Mouse (Mus musculus) layer of hippocampus, postnatal 10 days (tissue): Measurements from ENCODE around the gene Rilpl1. TPM values are rescaled to one million over a fixed set of nuclear protein-coding genes. Genes with fewer than 3 reads are reported as not detected.
"Not testable (repeated sequence)": the region's sequence is repeated elsewhere in the genome, so short reads cannot be mapped to it uniquely, and the experiment has no call there.

Source experiments
- DNase-seq, 2 experiments: peaks; one replicate each; pipeline ENCODE4 v3.0.0; 2021; ENCODE audit warnings: low spot score in 2 of 2
- total RNA-seq, 2 experiments: library from RNA; stranded (reverse); gene quantifications; 2 replicates each; pipeline ENCODE4 v1.2.3; 2021

Gene Rilpl1
- total RNA-seq, 2 experiments from 2014 or later, result 28.9 to 31.0 TPM

DNA sequence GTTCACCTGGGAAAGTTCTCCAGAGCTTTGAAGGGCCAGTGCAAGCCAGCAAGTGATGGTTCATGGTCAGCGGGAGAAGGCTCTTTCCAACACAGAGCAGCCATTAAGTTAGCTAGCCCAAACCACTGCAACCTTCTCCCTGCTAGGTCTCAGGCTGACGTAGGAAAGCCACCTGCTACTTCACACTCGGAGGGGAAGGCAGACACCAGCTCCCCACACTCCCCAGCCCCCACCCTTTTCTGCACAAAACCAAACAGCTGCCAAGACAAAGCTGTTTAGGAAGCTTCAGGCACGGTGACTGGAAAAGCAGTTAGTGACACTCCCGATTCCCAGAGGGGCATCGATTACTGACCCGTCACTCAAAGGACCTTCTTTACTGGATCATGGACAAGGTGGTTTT is 35.6 kb downstream of the Rilpl1 start:
- DNase-seq, result no peak

GRCm38 (mm10) chr5:124493455-124493854 is 37.7 kb downstream of the Rilpl1 start:
- no peak for DNase-seq

DNA sequence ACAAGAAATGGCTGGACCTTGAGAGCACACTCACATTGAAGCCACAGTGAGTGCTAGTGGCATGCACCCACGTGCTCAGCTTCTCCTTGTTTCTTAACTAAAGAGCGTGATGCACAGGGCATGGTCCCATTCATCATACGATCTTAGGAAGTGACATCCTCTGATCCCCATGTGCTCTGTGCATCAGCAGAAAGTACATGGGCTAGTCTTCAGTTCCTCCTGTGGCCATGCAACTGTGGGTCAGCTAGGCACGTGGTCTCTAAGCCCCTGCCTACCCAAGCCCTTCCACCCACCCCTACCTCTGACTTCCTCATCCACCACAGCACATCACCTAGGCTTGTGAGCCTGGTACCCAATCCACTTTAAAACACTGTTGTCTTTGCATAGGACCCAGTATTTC is 38.6 kb downstream of the Rilpl1 start:
- DNase-seq, result no peak

DNA sequence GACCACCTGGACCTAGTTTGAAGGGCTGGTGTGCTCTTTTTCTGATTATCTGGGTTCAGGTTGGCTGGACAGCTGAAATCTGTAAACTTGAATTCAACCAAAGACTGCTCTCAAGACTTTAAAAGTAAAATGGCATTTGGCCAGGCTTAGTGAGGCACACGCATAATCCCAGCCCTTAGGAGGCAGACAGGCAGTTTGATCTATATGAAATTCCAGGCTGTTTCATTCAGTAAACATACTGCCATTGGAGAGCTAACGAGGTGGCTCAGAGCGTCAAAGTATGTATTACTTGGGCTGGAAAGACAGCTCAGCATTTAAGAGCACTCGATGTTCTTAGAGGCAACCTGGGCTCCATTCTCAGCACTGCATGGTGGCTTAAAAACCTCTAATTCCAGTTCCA is 39.5 kb downstream of the Rilpl1 start:
- DNase-seq, result no peak

GRCm38 (mm10) chr5:124488885-124489284 is 42.3 kb downstream of the Rilpl1 start:
- no peak for DNase-seq

DNA sequence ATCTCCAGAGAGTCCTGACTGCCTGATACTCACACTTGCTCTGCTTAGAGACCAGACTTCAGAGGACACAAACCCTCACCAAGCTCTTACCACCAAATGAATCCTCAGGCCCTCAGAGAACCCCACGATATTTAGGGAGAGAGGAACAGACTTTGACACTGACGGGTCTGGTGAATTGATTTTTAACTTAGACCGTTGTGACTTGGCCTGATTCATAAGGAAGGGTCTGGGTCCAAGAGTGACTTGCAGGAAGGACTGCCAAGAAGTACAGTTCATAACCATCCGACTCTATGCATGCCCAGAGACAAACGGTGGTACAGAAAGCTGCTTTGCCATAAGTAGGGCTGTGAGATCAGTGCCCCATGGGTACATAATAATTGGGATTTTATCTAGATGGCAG is 45.5 kb downstream of the Rilpl1 start:
- no peak for DNase-seq

DNA sequence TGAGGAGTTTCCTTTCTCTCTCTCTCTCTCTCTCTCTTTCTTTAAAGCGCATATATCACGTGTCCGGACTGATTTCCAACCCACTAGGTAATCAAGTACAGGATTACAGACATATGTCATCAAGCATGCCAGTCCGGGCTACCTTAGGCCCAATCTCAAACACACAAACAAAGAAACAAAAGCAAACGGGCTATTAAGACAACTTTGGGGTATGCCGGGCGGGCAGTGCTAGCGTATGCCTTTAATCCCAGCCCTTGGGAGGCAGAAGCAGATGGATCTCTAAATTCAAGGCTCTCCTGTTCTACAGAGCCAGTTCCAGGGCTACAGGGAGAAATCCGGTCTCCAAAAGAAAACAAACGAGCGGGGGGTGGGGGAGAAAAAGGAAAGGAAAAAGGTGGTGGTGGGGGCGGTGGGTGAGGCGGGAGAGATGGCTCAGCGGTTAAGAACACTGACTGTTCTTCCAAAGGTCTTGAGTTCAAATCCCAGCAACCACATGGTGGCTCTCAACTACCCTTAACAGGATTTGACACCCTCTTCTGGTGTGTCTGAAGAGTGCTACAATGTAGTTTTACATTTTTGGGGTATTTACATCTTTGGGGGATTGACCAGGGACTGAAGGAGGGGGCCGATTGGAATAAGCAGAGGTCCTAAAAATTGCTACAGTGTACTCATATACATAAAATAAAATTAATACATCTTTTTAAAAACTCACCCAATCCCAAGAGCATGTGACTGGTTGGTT is 47.4 kb downstream of the Rilpl1 start:
- DNase-seq, result peak in 1 of 2 experiments; percentile 39

DNA sequence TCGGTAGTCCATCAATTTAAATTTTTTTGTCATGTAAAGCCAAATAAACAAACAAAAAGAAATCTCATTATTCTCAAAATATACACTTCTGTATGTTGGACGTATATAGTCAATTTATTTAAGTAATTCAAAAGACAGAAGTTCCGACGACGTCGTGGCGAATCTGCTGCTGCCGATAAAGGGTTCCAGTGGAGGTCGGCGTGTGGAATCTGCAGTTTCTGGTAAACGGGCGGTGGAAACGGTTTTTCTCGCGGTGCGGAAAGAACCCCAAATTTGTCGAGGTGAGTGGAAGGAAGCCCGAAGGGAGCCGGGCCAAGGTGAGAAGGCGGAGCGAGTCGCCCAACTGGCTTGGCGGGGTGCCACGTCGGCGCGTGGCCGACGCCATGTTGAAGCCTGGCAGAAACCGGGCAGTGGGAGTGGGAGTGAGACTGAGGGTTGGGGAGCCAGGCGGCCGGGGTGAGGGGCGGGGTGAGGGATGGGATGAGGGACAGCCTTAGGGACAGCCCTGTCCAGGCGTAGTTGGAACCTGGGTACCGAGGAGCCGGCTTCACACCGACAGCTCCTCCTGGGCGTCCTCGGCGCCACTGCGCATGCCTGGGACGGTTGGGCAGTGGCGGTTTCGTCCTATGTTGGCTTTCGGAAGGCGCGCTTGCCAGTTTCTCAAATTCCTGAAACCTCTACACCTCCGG is 48.1 kb downstream of the Rilpl1 start, which contains the start of gene Snrnp35:
TSS of gene Snrnp35 (plus strand) at position 169 of the 689 bp plus-strand sequence.
- peak; percentile 89 to 92 for DNase-seq

DNA sequence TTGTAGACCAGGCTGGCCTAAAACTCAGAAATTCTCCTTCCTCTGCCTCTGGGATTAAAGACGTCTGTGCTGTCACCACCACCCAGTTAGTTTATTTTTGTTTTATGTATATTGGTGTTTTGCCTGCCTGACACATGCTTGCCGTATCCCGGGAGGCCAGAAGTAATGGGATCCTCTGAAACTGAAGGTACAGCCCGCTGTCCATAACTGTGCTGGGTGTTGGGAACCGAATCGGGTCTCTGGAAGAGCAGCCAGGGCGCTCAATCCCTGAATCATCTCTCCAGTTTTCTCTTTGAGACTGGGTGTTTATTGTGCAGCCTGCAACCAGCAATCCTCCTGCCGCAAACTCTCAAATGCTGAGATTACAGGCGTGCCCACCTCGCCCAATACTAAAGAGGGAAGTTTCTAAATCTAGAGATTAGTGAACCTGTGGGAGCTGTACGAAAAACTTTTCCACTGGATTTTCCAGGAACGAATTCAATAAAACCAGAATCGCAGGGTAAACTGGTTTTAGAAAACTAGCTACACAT is 48.7 kb downstream of the Rilpl1 start:
- peak; percentile 43 to 50 for DNase-seq

DNA sequence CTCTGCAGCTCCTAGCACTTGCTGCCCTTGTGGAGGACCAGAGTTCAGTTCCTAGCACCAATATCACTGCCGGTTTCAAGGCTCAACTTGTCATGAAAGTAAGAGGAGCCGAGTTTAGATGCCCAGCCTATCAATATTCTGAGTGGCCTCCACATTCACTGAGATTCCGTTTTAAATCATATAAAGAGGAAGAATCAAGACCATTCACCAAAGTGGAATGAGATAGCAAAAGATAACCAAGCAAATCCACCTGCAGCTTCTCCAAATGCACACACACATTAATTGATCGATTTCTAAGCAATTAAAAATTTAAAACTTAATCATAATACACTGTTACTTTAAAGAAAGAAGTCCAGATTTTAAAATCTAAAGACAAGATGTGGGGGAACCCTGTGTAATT is 49.5 kb downstream of the Rilpl1 start:
- no peak for DNase-seq

GRCm38 (mm10) chr5:124480119-124480518 is 51.1 kb downstream of the Rilpl1 start:
- DNase-seq, result no peak

- no peak for DNase-seq
These were observed 52.4 kb downstream of the Rilpl1 start for GRCm38 (mm10) chr5:124478873-124479204.

DNA sequence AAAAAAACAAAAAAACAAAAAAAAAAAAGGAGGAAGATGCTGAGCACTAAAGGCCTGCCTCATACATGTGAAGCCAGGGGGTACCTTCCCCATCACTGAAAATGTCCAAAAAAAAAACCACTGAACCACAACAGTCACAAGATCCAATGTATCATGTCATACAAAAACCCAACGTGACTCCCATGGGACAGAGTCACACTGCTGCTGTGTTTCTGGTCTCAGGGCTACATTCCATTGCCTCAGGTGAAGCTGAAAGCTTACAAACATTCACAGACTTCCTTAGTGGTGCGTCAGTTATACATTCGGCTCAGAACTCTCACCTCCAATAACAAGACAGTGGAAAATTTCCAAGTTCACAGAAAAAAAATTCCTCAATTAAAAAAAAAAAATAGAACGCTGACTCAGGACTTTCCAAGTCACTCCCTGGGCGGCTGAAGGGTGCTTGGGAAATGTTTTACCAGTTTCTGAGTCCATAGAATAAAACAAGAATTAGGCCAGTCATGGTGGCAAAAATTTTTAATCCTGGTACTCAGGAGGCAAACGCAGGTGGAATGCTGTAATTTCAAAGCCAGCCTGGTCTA is 60.5 kb downstream of the Rilpl1 start:
- DNase-seq, result no peak

GRCm38 (mm10) chr5:124469486-124469885 is 61.7 kb downstream of the Rilpl1 start:
- DNase-seq, result no peak

DNA sequence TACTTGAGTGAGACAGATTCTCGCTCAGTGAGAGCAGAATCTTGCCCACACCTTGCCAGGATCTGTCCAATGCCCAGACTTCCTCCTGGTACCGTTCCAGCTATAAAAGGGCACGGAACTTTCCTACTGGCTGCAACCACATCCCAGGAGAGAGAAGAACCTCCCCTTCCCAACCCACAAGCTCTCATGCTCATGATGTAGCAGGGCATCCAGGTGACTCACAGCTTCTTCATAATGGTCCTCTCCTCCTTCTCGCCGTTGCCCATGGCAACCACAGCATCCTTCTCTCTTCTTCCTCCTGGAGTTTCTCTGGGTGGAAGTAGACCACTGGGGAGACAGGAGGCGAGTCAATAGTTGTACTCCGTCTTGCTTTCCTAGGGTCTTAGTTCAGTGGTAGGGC is 62.8 kb downstream of the Rilpl1 start:
- no peak for DNase-seq

- DNase-seq, result no peak
These were observed 63.4 kb downstream of the Rilpl1 start for GRCm38 (mm10) chr5:124467766-124468165.

DNA sequence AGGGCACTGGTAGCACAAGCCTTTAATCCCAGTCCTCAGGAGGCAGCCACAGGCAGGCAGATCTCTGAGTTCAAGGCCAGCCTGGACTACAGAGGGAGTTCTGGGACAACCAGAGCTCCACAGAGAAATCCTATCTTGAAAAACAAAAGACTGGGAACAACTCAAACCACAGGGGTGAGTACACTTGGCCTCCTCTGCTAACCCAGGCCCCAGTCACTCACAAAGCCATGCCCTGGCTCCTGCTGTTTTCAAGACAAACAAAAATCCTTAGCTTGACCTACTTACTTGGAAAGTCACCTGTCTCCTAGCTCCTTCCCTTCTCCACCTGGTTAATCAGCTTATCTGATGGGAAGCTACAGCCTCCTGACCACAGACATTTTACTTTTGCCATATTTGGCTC is 66.3 kb downstream of the Rilpl1 start:
- no peak for DNase-seq

DNA sequence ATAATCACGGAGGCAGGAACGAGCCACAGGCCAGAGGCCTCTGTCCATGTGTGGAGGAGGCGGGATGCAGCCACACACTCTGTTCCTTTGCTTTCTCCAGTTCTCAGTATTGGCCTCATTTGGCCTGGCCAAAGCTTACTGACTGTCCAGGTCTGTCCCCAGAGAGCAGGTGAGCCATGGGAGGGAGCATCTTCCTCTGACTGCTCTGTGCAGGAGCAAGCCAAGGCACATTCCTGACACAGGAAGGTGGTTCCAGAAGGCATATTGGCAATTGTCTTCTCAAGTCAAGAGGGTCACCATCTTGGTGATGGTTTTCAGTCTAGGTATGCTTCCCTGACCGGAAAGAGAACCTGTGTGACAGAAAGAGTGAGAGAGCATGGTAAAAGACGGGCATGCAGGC is 67.7 kb downstream of the Rilpl1 start:
- DNase-seq, result no peak

DNA sequence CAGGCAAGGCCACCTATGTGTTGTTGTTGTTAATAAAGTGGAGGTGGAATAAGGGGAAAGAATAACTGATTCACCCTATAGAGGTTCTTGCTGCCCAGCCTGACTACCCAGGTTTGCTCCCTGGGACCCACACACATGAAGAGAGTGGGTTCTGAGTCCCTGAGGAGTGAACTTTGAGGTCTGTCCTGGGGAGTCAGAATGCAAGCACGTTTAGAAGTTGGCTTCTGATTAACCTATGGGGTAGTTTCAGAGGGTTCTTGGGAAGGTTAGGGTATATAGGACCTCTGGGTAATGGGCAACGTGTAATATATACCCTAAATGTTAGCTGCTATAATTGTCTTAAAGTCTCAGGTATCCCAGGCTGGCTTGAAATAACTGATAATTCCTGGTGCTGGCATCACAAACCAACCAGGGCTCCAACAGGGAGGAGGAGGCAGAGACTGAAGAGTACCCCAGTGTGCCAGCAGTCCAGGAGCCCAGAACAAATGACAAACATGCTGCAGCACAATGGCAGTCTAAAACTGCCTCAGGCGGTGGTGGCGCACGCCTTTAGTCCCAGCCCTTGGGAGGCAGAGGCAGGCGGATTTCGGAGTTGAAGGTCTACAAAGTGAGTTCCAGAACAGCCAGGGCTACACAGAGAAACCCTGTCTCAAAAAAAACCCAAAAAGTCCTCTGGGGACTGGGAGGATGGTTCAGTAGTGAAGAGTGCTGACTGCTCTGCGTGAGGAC is 68.7 kb downstream of the Rilpl1 start:
- DNase-seq, result no peak

GRCm38 (mm10) chr5:124460922-124461321 is 70.3 kb downstream of the Rilpl1 start:
- DNase-seq, result not testable (repeated sequence)

- no peak for DNase-seq
These were observed 74.4 kb downstream of the Rilpl1 start for GRCm38 (mm10) chr5:124456762-124457161.

GRCm38 (mm10) chr5:124454082-124454419 is 77.1 kb downstream of the Rilpl1 start:
- DNase-seq, result no peak
